Mouse (Mus musculus): ENCODE measurements around the gene Kmt5a. TPM values are rescaled to one million over a fixed set of nuclear protein-coding genes. Genes with fewer than 3 reads are reported as not detected.

The Kmt5a gene
- 10 to 100 TPM; 66.3 to 73.0 TPM for total RNA-seq (2021)
- long read RNA-seq, transcript Kmt5a-202 (7 exons, 1,425 nt) = major isoform, 53 of 78 reads
- long read RNA-seq, partial matches to known transcripts = 11 of 78 reads
- long read RNA-seq, other reads (novel, unspliced or antisense) = 4 of 78 reads

DNA sequence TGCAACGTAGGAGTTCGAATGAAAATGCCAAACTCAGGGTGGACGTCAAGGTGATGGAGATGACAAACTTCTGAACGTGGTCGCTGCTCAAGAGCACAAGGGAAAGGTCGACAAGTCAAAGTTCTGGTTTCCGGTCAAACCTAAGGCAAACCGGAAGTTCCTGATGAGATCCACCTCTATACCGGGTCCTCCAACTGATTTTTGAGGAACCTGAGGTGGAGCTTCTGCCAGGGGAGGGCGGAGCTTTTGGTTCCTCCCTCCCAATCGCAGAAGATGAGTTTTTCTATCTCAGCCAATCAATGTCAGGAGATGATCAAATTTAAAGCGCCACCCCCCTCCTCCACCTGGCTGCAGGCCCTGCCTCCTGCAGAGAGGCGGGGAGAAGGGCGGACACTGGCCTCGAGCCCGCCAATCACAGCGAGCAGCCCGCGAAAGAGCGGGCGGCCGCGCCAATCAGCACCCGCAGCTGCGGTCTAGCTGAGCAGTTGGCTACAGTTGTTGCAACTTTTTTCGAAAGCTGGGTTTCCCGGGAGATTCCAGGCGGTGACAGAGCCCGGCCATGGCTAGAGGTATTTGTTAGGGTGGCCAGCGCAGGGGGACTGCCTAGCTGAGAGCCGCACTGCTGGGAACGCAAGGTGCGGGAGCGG lies at the start of gene Kmt5a:
Kmt5a (plus strand) TSS at position 484 of the 647 bp plus-strand sequence.
- peak; percentile 94 to 96 for DNase-seq (ENCODE audit: low spot score in 2 of 2)

DNA sequence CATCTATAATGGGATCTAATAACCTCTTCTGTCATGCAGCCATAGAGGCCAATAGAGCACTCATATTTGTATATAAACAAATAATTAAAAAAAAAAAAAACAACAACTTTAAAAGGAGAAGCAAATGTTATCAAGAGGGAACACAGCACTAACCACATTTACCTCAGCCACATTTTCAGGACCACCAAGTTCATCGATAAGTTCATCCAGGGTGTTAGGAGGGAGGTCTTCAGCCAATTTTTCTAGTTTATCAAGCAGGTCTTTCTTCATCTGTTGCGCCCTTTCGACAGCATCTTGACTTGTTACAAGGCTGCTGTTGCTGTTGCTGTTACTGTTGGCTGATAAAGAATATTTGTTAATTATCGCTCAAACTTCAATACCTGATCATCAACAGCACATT lies 47.3 kb upstream of the Kmt5a start:
- no peak for DNase-seq (ENCODE audit: low spot score in 2 of 2)

DNA sequence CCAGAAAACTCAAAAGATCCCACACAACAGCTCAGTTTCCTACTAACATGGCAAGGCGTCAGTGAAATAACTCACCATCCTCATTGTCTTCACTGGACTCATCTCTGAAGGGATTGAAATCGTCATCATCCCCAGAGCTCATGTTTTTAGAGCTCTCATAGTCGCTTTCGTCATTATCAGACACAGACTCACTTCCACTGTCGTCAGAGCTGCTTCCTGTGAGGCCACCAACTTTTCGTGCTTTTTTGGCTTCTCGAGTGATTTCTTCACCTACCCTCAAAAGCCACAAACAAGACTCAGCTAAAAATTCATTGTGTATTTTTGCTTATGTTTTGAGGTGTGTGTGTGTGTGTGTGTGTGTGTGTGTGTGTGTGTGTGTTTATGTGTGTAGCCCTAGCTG lies 46.0 kb upstream of the Kmt5a start:
- no peak for DNase-seq (ENCODE audit: low spot score in 2 of 2)

GRCm38 (mm10) chr5:124410808-124411207 lies 28.9 kb upstream of the Kmt5a start:
- no peak for DNase-seq (ENCODE audit: low spot score in 2 of 2)

DNA sequence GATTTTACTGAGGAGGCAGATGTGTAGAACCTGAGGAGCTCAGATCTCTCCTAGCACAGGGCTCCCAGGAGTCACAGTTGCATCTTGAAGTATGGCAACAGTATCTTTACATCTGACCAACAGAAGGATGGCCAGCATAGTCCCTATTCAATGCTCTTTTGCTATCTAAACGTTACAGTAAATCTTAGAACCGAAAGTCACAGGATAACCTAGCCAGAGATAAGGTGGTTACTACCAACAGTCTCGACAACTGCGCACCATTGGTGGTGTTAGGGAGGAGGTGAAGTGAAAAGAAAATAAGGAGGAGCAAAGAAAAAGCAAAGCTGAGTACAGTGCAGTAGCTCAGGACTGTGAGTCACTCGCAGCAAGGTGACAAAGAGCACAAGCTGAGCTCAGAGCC lies 27.6 kb upstream of the Kmt5a start:
- DNase-seq (ENCODE audit: low spot score in 2 of 2) = no peak

DNA sequence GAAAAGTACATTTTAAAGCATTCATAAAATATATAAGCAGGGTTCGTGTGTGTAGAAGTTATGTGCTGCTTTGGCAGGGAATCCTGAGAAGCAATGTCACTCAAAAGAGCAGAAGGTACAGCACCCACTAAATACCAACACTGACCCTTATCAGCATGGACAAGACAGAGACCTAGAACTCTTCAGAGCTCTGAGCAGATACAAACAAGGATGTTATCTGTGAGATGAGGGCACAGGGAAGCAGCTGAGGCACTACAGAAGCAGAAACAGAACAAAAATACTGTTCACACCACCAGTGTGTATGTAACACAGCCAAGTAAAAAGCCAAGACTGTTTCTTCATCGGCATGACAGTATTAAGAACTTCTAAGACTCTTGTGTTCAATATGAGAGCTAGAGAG lies 20.8 kb upstream of the Kmt5a start:
- DNase-seq (ENCODE audit: low spot score in 2 of 2) = no peak

DNA sequence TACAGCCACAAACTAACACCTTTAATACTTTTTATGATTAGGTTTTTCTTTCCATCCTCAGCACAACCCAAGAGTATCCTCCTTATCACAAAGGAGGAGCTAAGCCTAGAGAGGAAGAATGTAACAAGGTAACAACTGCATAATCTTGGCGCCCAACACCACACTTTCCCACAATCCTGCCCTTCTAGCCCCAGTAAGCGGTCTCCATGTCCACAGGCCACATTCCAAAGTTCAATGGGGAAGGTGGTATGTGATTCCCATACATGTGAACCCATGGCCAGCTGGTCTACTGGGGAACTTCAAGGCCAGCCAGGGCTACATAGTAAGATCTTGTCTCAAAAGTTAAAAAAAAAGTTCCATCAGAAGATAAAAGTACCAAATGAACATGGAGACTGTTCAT lies 17.9 kb upstream of the Kmt5a start:
- DNase-seq (ENCODE audit: low spot score in 2 of 2) = no peak

- DNase-seq (ENCODE audit: low spot score in 2 of 2) = no peak
Measured at GRCm38 (mm10) chr5:124424200-124424722, 15.5 kb upstream of the Kmt5a start.

GRCm38 (mm10) chr5:124424723-124425411 lies 14.9 kb upstream of the Kmt5a start:
- DNase-seq (ENCODE audit: low spot score in 2 of 2) = no peak

GRCm38 (mm10) chr5:124425412-124426259 lies 14.1 kb upstream of the Kmt5a start, which contains the start of gene Sbno1:
Sbno1 (minus strand) TSS chr5:124426001.
- peak; percentile 87 to 94 for DNase-seq (ENCODE audit: low spot score in 2 of 2)

- DNase-seq (ENCODE audit: low spot score in 2 of 2) = no peak
Measured at GRCm38 (mm10) chr5:124426475-124427071, 13.2 kb upstream of the Kmt5a start.

DNA sequence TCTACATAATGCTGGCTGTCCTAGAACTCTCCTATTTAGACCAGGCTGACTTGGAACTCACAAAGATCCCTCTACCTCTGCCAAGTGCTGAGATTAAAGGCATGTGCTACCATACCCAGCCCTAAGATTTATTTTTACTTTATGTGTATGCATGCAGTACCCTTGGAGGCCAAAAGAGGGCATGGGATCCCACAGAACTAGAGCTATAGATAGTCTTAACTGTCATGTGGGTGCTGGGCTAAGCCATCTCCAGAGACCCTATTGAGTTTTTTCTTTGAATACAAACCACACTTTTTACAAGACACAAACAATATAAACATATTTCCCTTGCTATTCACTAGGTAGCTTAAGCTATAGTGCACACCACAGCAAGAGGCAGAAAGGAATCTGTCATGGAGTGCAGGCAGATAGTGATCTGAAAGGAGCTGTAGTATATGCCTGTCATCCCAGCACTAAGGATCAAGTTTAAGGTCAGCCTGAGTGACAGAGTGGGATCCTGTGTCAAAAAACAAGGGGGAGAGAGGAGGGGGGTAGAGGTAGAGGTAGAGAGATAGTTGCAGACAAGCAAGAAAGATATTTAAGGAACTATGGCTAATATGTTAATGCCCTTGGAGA lies 7.2 kb upstream of the Kmt5a start:
- DNase-seq (ENCODE audit: low spot score in 2 of 2) = peak; percentile 69 to 90

DNA sequence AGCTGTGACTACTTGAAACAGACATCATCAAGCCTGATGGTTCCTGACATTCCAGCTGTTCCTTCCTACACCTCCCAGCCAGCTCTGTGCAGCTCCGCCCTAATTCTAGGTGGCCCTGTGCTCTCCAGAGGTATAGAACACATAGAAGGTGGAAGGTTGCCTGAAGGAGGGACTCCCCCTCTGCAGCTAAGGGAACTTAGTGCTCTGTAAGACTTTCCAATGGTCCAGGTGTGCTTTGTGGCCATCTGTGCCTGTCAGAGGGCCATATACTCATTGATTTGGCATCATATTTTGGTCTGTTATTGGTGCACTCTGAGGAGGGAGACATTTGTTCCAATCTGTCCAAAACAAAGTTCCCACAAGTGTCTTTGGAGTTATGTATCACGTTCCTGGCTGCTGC lies 6.7 kb upstream of the Kmt5a start:
- DNase-seq (ENCODE audit: low spot score in 2 of 2) = no peak

GRCm38 (mm10) chr5:124438229-124438628 lies 1.5 kb upstream of the Kmt5a start:
- DNase-seq (ENCODE audit: low spot score in 2 of 2) = no peak

DNA sequence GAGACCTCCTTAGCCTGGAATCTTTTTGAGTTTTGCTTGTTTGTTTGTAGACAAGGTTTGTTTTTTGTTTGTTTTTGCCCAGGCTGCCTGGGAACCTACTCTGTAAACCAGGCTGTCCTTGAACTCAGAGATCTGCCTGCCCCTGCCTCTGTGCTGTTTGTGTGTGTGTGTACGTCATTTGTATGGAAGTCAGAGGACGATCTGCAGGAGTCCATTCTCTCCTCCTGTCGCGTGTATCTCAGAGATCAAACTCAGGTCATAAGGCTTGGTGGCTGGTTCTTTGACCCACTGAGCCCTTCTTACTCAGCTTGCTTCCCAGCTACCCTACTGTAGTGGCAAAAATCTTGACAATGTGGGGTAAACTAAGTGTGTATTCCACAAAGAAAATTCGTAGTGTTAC lies 984 bp upstream of the Kmt5a start:
- DNase-seq (ENCODE audit: low spot score in 2 of 2) = no peak

DNA sequence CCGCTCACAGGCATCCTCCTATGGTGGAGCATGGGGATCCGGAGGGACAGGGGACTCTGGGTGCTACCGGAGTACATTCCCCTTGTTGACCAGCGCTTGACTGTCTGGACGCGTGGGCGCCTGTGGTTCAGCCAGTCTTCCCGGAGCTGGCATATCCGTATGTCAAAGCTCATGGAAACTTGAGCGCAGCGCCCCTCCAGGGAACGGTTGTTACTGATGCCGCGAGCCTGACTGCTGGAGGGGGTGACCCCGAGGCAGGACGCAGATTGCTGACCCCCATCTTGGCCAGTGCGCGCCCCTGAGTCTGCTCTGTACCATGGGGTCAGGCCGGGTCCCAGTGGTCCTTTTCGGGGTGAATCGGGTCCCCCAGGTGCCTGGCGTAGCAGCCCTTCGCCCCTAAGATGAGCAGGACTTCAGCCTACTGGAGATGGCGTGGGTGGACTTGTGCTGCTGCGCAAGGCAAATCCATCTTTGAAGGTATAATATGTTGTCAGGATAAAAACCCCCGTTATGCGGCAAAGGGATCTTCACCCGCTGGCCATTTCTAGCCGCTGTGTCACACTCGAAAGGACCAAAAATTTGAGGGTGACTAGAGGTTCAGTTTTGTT lies 468 bp downstream of the Kmt5a start:
- DNase-seq (ENCODE audit: low spot score in 2 of 2) = peak in 1 of 2 experiments; percentile 54

DNA sequence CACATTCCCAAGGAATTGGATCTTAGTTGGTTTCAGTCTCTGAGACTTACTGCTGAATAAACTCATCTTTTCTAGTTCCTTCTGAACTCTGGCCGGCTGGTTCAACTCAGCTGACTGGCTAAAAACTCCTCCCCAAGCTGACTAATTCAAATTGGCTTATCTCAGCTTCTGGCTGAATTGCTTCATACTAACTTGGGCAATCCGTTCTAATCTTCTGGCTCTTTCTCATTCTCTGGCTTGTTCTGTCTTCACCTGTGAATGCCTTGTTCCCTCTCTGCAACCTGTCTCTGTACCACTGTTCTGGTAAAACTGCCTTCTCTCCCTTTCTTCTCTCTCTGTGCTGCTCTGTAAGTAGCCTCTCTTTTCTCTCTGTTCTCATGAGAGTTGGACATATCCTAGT lies 2.9 kb downstream of the Kmt5a start:
- DNase-seq (ENCODE audit: low spot score in 2 of 2) = no peak

GRCm38 (mm10) chr5:124444208-124444607 lies 4.5 kb downstream of the Kmt5a start:
- no peak for DNase-seq (ENCODE audit: low spot score in 2 of 2)

- DNase-seq (ENCODE audit: low spot score in 2 of 2) = peak; percentile 62 to 80
Measured at GRCm38 (mm10) chr5:124444661-124445561, 5.2 kb downstream of the Kmt5a start.
